Comparison of ENCODE assay signal across 23 mouse cellular contexts in genomic region chr10:39865509-39865908, GRCm38 (mm10). TPM values are rescaled to one million over a fixed set of nuclear protein-coding genes. Genes with fewer than 3 reads are reported as not detected.
DNase-seq lines count a peak whose midpoint lies in the region; ATAC-seq and TF ChIP-seq lines count a peak whose summit lies in the region.
"Had no signal": no experiment of that assay in that cellular context is flagged by ENCODE, and none has a peak within 500 bp of the region (broad histone marks: within the 10 kb centered on the region; RNA-seq: fewer than 3 reads in every experiment).

No protein-coding gene starts in this region.

- no peak for DNase-seq in liver, embryonic 11.5 days (ENCODE audit: low spot score)
- DNase-seq in liver (no peak), MEL (ENCODE audit: low read depth, low spot score) (peak; percentile 8)
- no peak for DNase-seq in liver, postnatal 0 days
- no peak for DNase-seq in liver, embryonic 13.5 days
- no peak for DNase-seq in cerebellum, postnatal 4 days (ENCODE audit: low spot score in 2 of 2)
- DNase-seq: adrenal gland, adult 2 months; adrenal gland, adult 8-10 months; adrenal gland, postnatal 10 days; adrenal gland, postnatal 14 days; adrenal gland, postnatal 25 days; adrenal gland, postnatal 36 days; B cell, adult 2 months; cerebellum, adult 11 months; cerebellum, adult 11-12 months; cerebellum, adult 18-20 months; cerebellum, adult 2 months had no signal

- no peaks in the 10 kb centered on the region for H3K79me2 ChIP-seq in MEL (ENCODE audit: control insufficient read depth, insufficient read depth, low read length, poor library complexity)

- H3K9ac ChIP-seq in liver, embryonic 11.5 days (ENCODE audit: low read depth, low read length) = no peak overlapping the region
- no peak overlapping the region for H3K9ac ChIP-seq in liver, embryonic 12.5 days
- H3K9ac ChIP-seq in liver, postnatal 0 days (replicated peaks) = no peak overlapping the region
- no peak overlapping the region for H3K9ac ChIP-seq in MEL (ENCODE audit: control insufficient read depth, low read depth, low read length, poor library complexity, severe bottlenecking)
- no peak overlapping the region for H3K9ac ChIP-seq in liver, embryonic 13.5 days

- H3K27me3 ChIP-seq in liver, embryonic 11.5 days (replicated peaks; ENCODE audit: control insufficient read depth, insufficient read depth, low read length) = no peaks in the 10 kb centered on the region
- H3K27me3 ChIP-seq in liver, embryonic 12.5 days (replicated peaks) = no peaks in the 10 kb centered on the region
- no peaks in the 10 kb centered on the region for H3K27me3 ChIP-seq in liver, postnatal 0 days (ENCODE audit: insufficient read depth, low read length)
- no peaks in the 10 kb centered on the region for H3K27me3 ChIP-seq in MEL (ENCODE audit: control insufficient read depth in 1 of 2, insufficient read depth in 2 of 2, low read length in 2 of 2)
- no peaks in the 10 kb centered on the region for H3K27me3 ChIP-seq in liver, embryonic 13.5 days
- H3K27me3 ChIP-seq: CH12.LX, Patski had no signal

- H3K4me2 ChIP-seq in liver, embryonic 11.5 days = no peak overlapping the region
- no peak overlapping the region for H3K4me2 ChIP-seq in liver, embryonic 12.5 days
- H3K4me2 ChIP-seq in liver, postnatal 0 days (ENCODE audit: low read depth, low read length) = no peak overlapping the region
- no peak overlapping the region for H3K4me2 ChIP-seq in liver, embryonic 13.5 days

- TF ChIP-seq CTCF in liver, postnatal 0 days (IDR thresholded peaks at IDR 0.05; ENCODE audit: low read depth) = no peak
- TF ChIP-seq CTCF in MEL (IDR thresholded peaks at IDR 0.05 in 2 of 3, conservative IDR thresholded peaks at IDR 0.05 in 1 of 3; ENCODE audit: control insufficient read depth in 1 of 3, insufficient read depth in 1 of 3, low read depth in 2 of 3, low read length in 3 of 3, poor library complexity in 1 of 3, severe bottlenecking in 1 of 3) = no peak

- no peak for TF ChIP-seq RAD21 in MEL (IDR thresholded peaks at IDR 0.05; ENCODE audit: low read depth, low read length)

- H3K36me3 ChIP-seq in liver, embryonic 11.5 days (ENCODE audit: control insufficient read depth, insufficient read depth, low read length) = peaks cover 14% of the 10 kb centered on the region
- H3K36me3 ChIP-seq in liver, embryonic 12.5 days = peaks cover 61% of the 10 kb centered on the region
- H3K36me3 ChIP-seq in liver, postnatal 0 days (replicated peaks; ENCODE audit: insufficient read depth, low read length) = peaks cover 20% of the 10 kb centered on the region
- H3K36me3 ChIP-seq in MEL (ENCODE audit: control insufficient read depth in 1 of 2, insufficient read depth in 2 of 2, low read length in 2 of 2) = peaks cover 6 to 13% of the 10 kb centered on the region in 2 experiments
- H3K36me3 ChIP-seq in liver, embryonic 13.5 days = peaks cover 42% of the 10 kb centered on the region

- peak; percentile 54; the same call in 1 of the 2 replicates for ATAC-seq in liver, embryonic 11.5 days (replicated peaks; ENCODE audit: low FRiP score)
- ATAC-seq in liver, embryonic 12.5 days = 0 out of 2 replicates have a peak, but pooled peaks have one; percentile 46
- no peak for ATAC-seq in liver, postnatal 0 days
- 0 out of 2 replicates have a peak, but pooled peaks have one; percentile 55 for ATAC-seq in liver, embryonic 13.5 days (ENCODE audit: low read depth)
- ATAC-seq in activated CD4-positive, CD25-positive, alpha-beta regulatory T cell, adult 4 months = no peak
- ATAC-seq: CD4-positive, CD25-positive, alpha-beta regulatory T cell, adult 4 months; Patski had no signal

- 48% methylated on average over 2 of the region's 2 CpGs for WGBS in liver, embryonic 11.5 days
- WGBS in liver, embryonic 12.5 days (ENCODE audit: insufficient replicate concordance) = 21% methylated on average over 2 of the region's 2 CpGs
- 62% methylated on average over 2 of the region's 2 CpGs for WGBS in liver, postnatal 0 days (ENCODE audit: insufficient replicate concordance)
- 38% methylated on average over 2 of the region's 2 CpGs for WGBS in liver, embryonic 13.5 days (ENCODE audit: insufficient replicate concordance)

- H3K27ac ChIP-seq in liver, embryonic 11.5 days (ENCODE audit: low read depth, low read length) = no peak overlapping the region
- no peak overlapping the region for H3K27ac ChIP-seq in liver, embryonic 12.5 days
- H3K27ac ChIP-seq in liver, postnatal 0 days (ENCODE audit: low read depth) = no peak overlapping the region
- no peak overlapping the region for H3K27ac ChIP-seq in MEL (ENCODE audit: control insufficient read depth, low read depth, low read length)
- H3K27ac ChIP-seq in liver, embryonic 13.5 days = no peak overlapping the region

- no peak overlapping the region for H3K4me3 ChIP-seq in liver, embryonic 11.5 days (ENCODE audit: low read depth, low read length)
- no peak overlapping the region for H3K4me3 ChIP-seq in liver, embryonic 12.5 days
- no peak overlapping the region for H3K4me3 ChIP-seq in liver, postnatal 0 days (ENCODE audit: low read depth, low read length)
- H3K4me3 ChIP-seq in MEL (ENCODE audit: control insufficient read depth in 1 of 2, insufficient read depth in 1 of 2, low read depth in 2 of 2, low read length in 2 of 2) = no peak overlapping the region
- H3K4me3 ChIP-seq in liver, embryonic 13.5 days (replicated peaks) = no peak overlapping the region

- no peak for TF ChIP-seq EP300 in liver, postnatal 0 days (IDR thresholded peaks at IDR 0.05; ENCODE audit: low read depth)
- peak; percentile 34 to 39; a peak in 3 of 4 replicates for TF ChIP-seq EP300 in MEL (IDR thresholded peaks at IDR 0.05; ENCODE audit: low read depth in 1 of 2, low read length in 2 of 2)

- H3K9me3 ChIP-seq in liver, embryonic 11.5 days (ENCODE audit: control insufficient read depth, low read length) = no peaks in the 10 kb centered on the region
- H3K9me3 ChIP-seq in liver, embryonic 12.5 days (replicated peaks) = no peaks in the 10 kb centered on the region
- no peaks in the 10 kb centered on the region for H3K9me3 ChIP-seq in liver, postnatal 0 days (ENCODE audit: low read length)
- no peaks in the 10 kb centered on the region for H3K9me3 ChIP-seq in MEL (replicated peaks; ENCODE audit: insufficient read depth, low read length)
- no peaks in the 10 kb centered on the region for H3K9me3 ChIP-seq in liver, embryonic 13.5 days (replicated peaks)
- H3K9me3 ChIP-seq: G1E had no signal

- H3K4me1 ChIP-seq in liver, embryonic 11.5 days (replicated peaks; ENCODE audit: control insufficient read depth, insufficient read depth, low read length) = peaks cover 3% of the 10 kb centered on the region; the same call in 1 of the 2 replicates
- H3K4me1 ChIP-seq in liver, embryonic 12.5 days = peaks cover 7% of the 10 kb centered on the region
- no peaks in the 10 kb centered on the region for H3K4me1 ChIP-seq in liver, postnatal 0 days (ENCODE audit: insufficient read depth)
- H3K4me1 ChIP-seq in MEL (ENCODE audit: control insufficient read depth in 1 of 2, insufficient read depth in 2 of 2, low read length in 2 of 2) = peaks cover 3 to 6% of the 10 kb centered on the region in 2 experiments
- peaks cover 9% of the 10 kb centered on the region for H3K4me1 ChIP-seq in liver, embryonic 13.5 days (replicated peaks)

- no peak for TF ChIP-seq POLR2A in MEL (IDR thresholded peaks at IDR 0.05; ENCODE audit: control insufficient read depth in 1 of 2, insufficient read depth in 1 of 2, low read depth in 1 of 2, low read length in 2 of 2, poor library complexity in 1 of 2)

TF ChIP-seq in MEL, 35 proteins besides CTCF, POLR2A, EP300 and RAD21:
- peak; percentile 46 for TF ChIP-seq TCF12 (IDR thresholded peaks at IDR 0.05; ENCODE audit: low read depth, low read length)
- TF ChIP-seq MYC (IDR thresholded peaks at IDR 0.05; ENCODE audit: low read depth, low read length) = no peak
- no peak for TF ChIP-seq CHD2 (IDR thresholded peaks at IDR 0.05; ENCODE audit: low read length)
- TF ChIP-seq GATA1 (IDR thresholded peaks at IDR 0.05; ENCODE audit: low read depth, low read length) = peak; percentile 70
TF ChIP-seq in MEL: peak in this region for 2.

RNA-seq across cellular contexts. Expression of gene Mfsd4b4, which starts 33.5 kb away (rescaled TPM):
- 3.4 and 4.1 TPM in 2 replicates for polyA plus RNA-seq in liver, embryonic 11.5 days (2014; fragmentation: Nextera tagmentation; extraction: Ambion mirVana)
- 2.1 and 2.2 TPM in 2 replicates for polyA plus RNA-seq in liver, embryonic 12.5 days (2016; fragmentation: Nextera tagmentation; extraction: Ambion mirVana)
- 1.4 and 1.6 TPM in 2 replicates for polyA plus RNA-seq in liver, postnatal 0 days (2015; fragmentation: Nextera tagmentation; extraction: Ambion mirVana)
- total RNA-seq in MEL (2012; rRNA removed) = 0.04 TPM in 1 of 2 replicates, not detected in the other
- polyA plus RNA-seq in MEL (2012; ENCODE audit: insufficient read depth in 1 of 2, insufficient read length in 2 of 2, low read depth in 1 of 2, low replicate concordance in 2 of 2, missing spikeins in 1 of 2) = not detected
- polyA plus RNA-seq in liver, embryonic 13.5 days (2015; fragmentation: Nextera tagmentation; extraction: Ambion mirVana) = 1.3 and 1.6 TPM in 2 replicates
- polyA plus RNA-seq in activated CD4-positive, CD25-positive, alpha-beta regulatory T cell, adult 4 months (2017; shearing (Covaris generic)) = 1 to 10 TPM; 1.2 to 1.9 TPM

Comparison
In these comparisons a context has a peak if more than half of its experiments do, and no peak if none do; other contexts are left out.
1. ATAC-seq: peak in liver, embryonic 11.5 days (single experiment), liver, embryonic 12.5 days (single experiment) and liver, embryonic 13.5 days (single experiment); none in liver, postnatal 0 days (single experiment) and activated CD4-positive, CD25-positive, alpha-beta regulatory T cell, adult 4 months (single experiment).